Mouse (Mus musculus) neural tube, embryonic 14.5 days (tissue): Measurements from ENCODE around the gene Cdc25b. TPM values are rescaled to one million over a fixed set of nuclear protein-coding genes. Genes with fewer than 3 reads are reported as not detected.
"Not testable (repeated sequence)": the region's sequence is repeated elsewhere in the genome, so short reads cannot be mapped to it uniquely, and the experiment has no call there.

Experiments
- ATAC-seq: fragments of 200-750 bp; cut with Nextera tagmentation; 2 replicates; pipeline ENCODE4 v1.8.0; 2017; ENCODE audit warnings: low read depth, mild to moderate bottlenecking, moderate TSS enrichment, moderate library complexity
- H3K27ac ChIP-seq: fragments of 300-500 bp; sonication (generic); 2 replicates; pipeline ENCODE4 v1.5.1; 2014; ENCODE audit warnings: low read depth, mild to moderate bottlenecking, control low read depth, low read length, moderate library complexity, mixed read lengths
- H3K27me3 ChIP-seq: fragments of 300-500 bp; sonication (generic); 2 replicates; pipeline ENCODE4 v1.6.1; 2014; ENCODE audit warnings: low read length; ENCODE audit not compliant: control insufficient read depth, insufficient read depth
- H3K36me3 ChIP-seq: fragments of 300-500 bp; sonication (generic); 2 replicates; pipeline ENCODE4 v1.6.1; 2014; ENCODE audit warnings: low read length, mixed read lengths; ENCODE audit not compliant: control insufficient read depth, insufficient read depth
- H3K4me1 ChIP-seq: fragments of 300-500 bp; sonication (generic); 2 replicates; pipeline ENCODE4 v1.6.1; 2014; ENCODE audit warnings: low read length; ENCODE audit not compliant: control insufficient read depth, insufficient read depth
- H3K4me2 ChIP-seq: fragments of 300-500 bp; sonication (generic); 2 replicates; pipeline ENCODE4 v1.6.1; 2014; ENCODE audit warnings: mild to moderate bottlenecking, low read depth, low read length, control low read depth
- H3K4me3 ChIP-seq: fragments of 300-500 bp; sonication (generic); 2 replicates; pipeline ENCODE4 v1.5.1; 2014; ENCODE audit warnings: low read depth, low read length, control low read depth, mixed read lengths
- H3K9ac ChIP-seq: fragments of 300-500 bp; sonication (generic); replicated peaks from 2 replicates; pipeline ENCODE4 v1.6.1; 2014; ENCODE audit warnings: low read depth, mild to moderate bottlenecking, control low read depth, low read length, mixed read lengths
- H3K9me3 ChIP-seq: fragments of 300-500 bp; sonication (generic); 2 replicates; pipeline ENCODE4 v1.6.1; 2016; ENCODE audit warnings: low read length; ENCODE audit not compliant: control insufficient read depth
- WGBS: fragments of 180-500 bp; shearing (Covaris S2); extraction: QIAGEN DNeasy Blood & Tissue Kit; methylation state at CpG from one replicate; pipeline ENCODE4 v1.1.7; 2014; 5-methylcytosine and 5-hydroxymethylcytosine counted together
- polyA plus RNA-seq: library from polyadenylated mRNA; unstranded; fragments of >200 nt; fragmentation: Nextera tagmentation; extraction: Ambion mirVana; gene quantifications from 2 replicates; pipeline ENCODE4 v1.2.1, GENCODE M21; 2014

The Cdc25b gene
- polyA plus RNA-seq, 1 experiment from 2014 or later, result 21.9 TPM

DNA sequence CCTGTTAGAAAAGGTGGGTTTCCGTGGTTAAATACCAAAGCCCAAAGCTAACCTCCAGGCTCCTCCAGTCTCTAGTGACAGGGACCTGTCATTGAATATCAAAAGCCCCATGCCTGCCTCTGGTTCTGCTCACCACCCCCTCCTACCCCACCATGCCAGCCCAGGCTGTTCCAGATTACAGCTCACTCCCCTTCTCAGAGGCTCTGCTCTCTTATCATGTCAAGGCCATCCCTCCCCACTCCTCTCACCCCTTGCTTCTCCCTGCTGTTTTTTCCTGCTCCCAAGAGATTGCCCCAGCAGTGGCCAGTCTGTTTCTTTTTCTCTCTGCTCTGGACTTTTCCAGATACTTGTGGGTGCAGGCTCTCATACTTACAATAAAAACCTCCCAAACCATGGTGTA is 36.8 kb downstream of the Cdc25b start:
- no peak overlapping the region for H3K27ac ChIP-seq
- no peak for ATAC-seq
- H3K9me3 ChIP-seq, result no peaks in the 10 kb centered on the region
- 57% methylated on average over 1 of the region's 1 CpGs for WGBS
- no peak overlapping the region for H3K9ac ChIP-seq
- no peak overlapping the region for H3K4me3 ChIP-seq
- H3K27me3 ChIP-seq, result no peaks in the 10 kb centered on the region
- H3K36me3 ChIP-seq, result no peaks in the 10 kb centered on the region
- no peak overlapping the region for H3K4me2 ChIP-seq
- no peaks in the 10 kb centered on the region for H3K4me1 ChIP-seq

GRCm38 (mm10) chr2:131225178-131225577 is 38.4 kb downstream of the Cdc25b start:
- H3K9me3 ChIP-seq, result no peaks in the 10 kb centered on the region
- WGBS, result 88% methylated on average over 6 of the region's 6 CpGs
- H3K4me3 ChIP-seq, result no peak overlapping the region
- no peaks in the 10 kb centered on the region for H3K4me1 ChIP-seq
- H3K27ac ChIP-seq, result no peak overlapping the region
- ATAC-seq, result no peak
- no peak overlapping the region for H3K4me2 ChIP-seq
- no peak overlapping the region for H3K9ac ChIP-seq
- H3K27me3 ChIP-seq, result no peaks in the 10 kb centered on the region
- H3K36me3 ChIP-seq, result no peaks in the 10 kb centered on the region

DNA sequence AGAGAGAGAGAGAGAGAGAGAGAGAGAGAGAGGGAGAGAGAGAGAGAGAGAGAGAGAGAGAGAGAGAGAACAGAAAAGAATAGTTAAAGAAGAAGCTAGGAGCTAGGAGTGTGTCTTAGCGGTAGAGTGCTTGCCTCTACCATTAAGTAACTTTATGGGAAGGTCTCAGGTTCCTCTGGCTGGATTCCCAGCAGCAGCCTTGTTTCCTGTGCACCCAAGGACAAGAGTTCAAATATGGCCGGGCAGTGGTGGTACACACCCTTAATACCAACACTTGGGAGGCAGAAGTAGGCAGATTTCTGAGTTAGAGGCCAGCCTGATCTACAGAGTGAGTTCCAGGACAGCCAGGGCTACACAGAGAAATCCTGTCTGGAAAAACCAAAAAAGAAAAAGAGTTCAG is 39.9 kb downstream of the Cdc25b start:
- H3K27me3 ChIP-seq, H3K4me2 ChIP-seq, H3K4me1 ChIP-seq, H3K9ac ChIP-seq, H3K36me3 ChIP-seq, H3K9me3 ChIP-seq, ATAC-seq, H3K4me3 ChIP-seq, H3K27ac ChIP-seq: not testable (repeated sequence)
- 76% methylated on average over 2 of the region's 2 CpGs for WGBS

GRCm38 (mm10) chr2:131227243-131227642 is 40.5 kb downstream of the Cdc25b start:
- ATAC-seq, result no peak
- H3K4me3 ChIP-seq, result no peak overlapping the region
- H3K9ac ChIP-seq, result no peak overlapping the region
- H3K4me1 ChIP-seq, result no peaks in the 10 kb centered on the region
- 95% methylated on average over 3 of the region's 3 CpGs for WGBS
- H3K9me3 ChIP-seq, result no peaks in the 10 kb centered on the region
- H3K36me3 ChIP-seq, result no peaks in the 10 kb centered on the region
- H3K4me2 ChIP-seq, result no peak overlapping the region
- no peaks in the 10 kb centered on the region for H3K27me3 ChIP-seq
- no peak overlapping the region for H3K27ac ChIP-seq

- H3K27ac ChIP-seq, result no peak overlapping the region
- no peak overlapping the region for H3K4me3 ChIP-seq
- no peak overlapping the region for H3K9ac ChIP-seq
- H3K27me3 ChIP-seq, result no peaks in the 10 kb centered on the region
- WGBS, result 83% methylated on average over 2 of the region's 2 CpGs
- ATAC-seq, result no peak
- no peak overlapping the region for H3K4me2 ChIP-seq
- no peaks in the 10 kb centered on the region for H3K36me3 ChIP-seq
- 0 out of 2 replicates have a peak, but pooled peaks cover 6% of the 10 kb centered on the region for H3K4me1 ChIP-seq
- H3K9me3 ChIP-seq, result no peaks in the 10 kb centered on the region
Measured at GRCm38 (mm10) chr2:131232558-131232957, 45.8 kb downstream of the Cdc25b start.

- peak; percentile 100 for ATAC-seq
- WGBS, result 9% methylated on average over 29 of the region's 29 CpGs
- peak within 1 kb of the TSS; percentile 84 for H3K4me2 ChIP-seq
- no peaks in the 10 kb centered on the region for H3K9me3 ChIP-seq
- H3K27me3 ChIP-seq, result no peaks in the 10 kb centered on the region
- H3K4me1 ChIP-seq, result 0 out of 2 replicates have a peak, but pooled peaks cover 6% of the 10 kb centered on the region
- H3K9ac ChIP-seq, result peak within 1 kb of the TSS; percentile 44
- H3K27ac ChIP-seq, result no peak within 1 kb of the TSS
- peak within 1 kb of the TSS; percentile 43 for H3K4me3 ChIP-seq
- H3K36me3 ChIP-seq, result no peaks in the 10 kb centered on the region
Measured at GRCm38 (mm10) chr2:131233307-131234126, 46.8 kb downstream of the Cdc25b start, which contains the start of gene Mavs. Gene Mavs, plus strand, starts transcription at chr2:131234063.

- 0 out of 2 replicates have a peak, but pooled peaks cover 6% of the 10 kb centered on the region for H3K4me1 ChIP-seq
- no peaks in the 10 kb centered on the region for H3K27me3 ChIP-seq
- ATAC-seq, result peak; percentile 25; the same call in 1 of the 2 replicates
- H3K4me2 ChIP-seq, result peak overlapping the region; percentile 84
- WGBS, result 12% methylated on average over 28 of the region's 28 CpGs
- peak overlapping the region; percentile 43 for H3K4me3 ChIP-seq
- H3K36me3 ChIP-seq, result no peaks in the 10 kb centered on the region
- peak overlapping the region; percentile 44 for H3K9ac ChIP-seq
- no peaks in the 10 kb centered on the region for H3K9me3 ChIP-seq
- no peak overlapping the region for H3K27ac ChIP-seq
Measured at GRCm38 (mm10) chr2:131234127-131234650, 47.4 kb downstream of the Cdc25b start.

DNA sequence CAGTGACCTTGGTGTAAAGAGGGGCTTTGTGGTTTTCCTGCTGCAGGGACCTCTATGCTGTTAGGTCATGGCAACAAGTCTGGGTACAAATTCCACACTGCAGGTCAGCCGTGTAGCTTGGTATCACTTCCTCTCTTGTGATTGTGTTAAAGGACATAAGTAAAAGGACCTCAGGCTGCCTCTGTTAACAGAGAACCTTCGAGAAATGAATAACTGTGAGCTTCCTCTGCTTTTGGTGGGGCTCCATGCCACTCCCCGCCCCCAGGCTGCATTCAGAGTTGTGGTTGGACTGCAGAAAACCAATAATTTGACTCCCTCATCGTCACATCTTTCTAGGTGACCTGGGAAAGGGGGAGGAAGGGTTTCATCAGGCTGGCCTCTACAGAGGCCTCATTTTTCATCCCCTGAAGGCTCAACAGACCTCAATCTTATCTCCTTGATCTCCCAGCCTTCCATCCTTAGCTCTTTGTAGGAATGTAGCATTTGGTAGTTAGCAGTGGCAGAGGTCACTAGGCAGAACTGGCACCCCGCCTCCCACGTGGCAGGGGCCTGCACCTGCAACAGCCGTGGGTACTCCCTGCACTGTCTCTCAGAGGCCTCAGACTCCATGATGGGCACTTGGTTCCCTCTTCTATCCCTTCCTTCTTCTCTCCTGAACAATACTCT is 48.4 kb downstream of the Cdc25b start:
- H3K9ac ChIP-seq, result no peak overlapping the region
- no peak overlapping the region for H3K27ac ChIP-seq
- H3K9me3 ChIP-seq, result no peaks in the 10 kb centered on the region
- no peaks in the 10 kb centered on the region for H3K27me3 ChIP-seq
- no peaks in the 10 kb centered on the region for H3K36me3 ChIP-seq
- WGBS, result 84% methylated on average over 7 of the region's 7 CpGs
- 0 out of 2 replicates have a peak, but pooled peaks cover 6% of the 10 kb centered on the region for H3K4me1 ChIP-seq
- H3K4me2 ChIP-seq, result no peak overlapping the region
- no peak for ATAC-seq
- no peak overlapping the region for H3K4me3 ChIP-seq

- no peak for ATAC-seq
- no peaks in the 10 kb centered on the region for H3K27me3 ChIP-seq
- H3K4me3 ChIP-seq, result no peak overlapping the region
- no peaks in the 10 kb centered on the region for H3K9me3 ChIP-seq
- no peaks in the 10 kb centered on the region for H3K4me1 ChIP-seq
- H3K27ac ChIP-seq, result no peak overlapping the region
- H3K9ac ChIP-seq, result no peak overlapping the region
- no peaks in the 10 kb centered on the region for H3K36me3 ChIP-seq
- H3K4me2 ChIP-seq, result no peak overlapping the region
Measured at GRCm38 (mm10) chr2:131242180-131242579, 55.4 kb downstream of the Cdc25b start.
